Mouse (Mus musculus) midbrain, embryonic 11.5 days (tissue): ENCODE measurements around the gene Mtg2. TPM values are rescaled to one million over a fixed set of nuclear protein-coding genes. Genes with fewer than 3 reads are reported as not detected.

Experiments
- ATAC-seq: fragments of 200-750 bp; cut with Nextera tagmentation; 2 replicates; pipeline ENCODE4 v1.8.0; 2017; ENCODE audit warnings: moderate TSS enrichment, moderate library complexity; ENCODE audit not compliant: low FRiP score
- DNase-seq: peaks from one replicate; pipeline ENCODE4 v3.0.0; 2015; ENCODE audit warnings: low spot score; ENCODE audit errors: missing footprints
- H3K27ac ChIP-seq: fragments of 300-500 bp; sonication (generic); 2 replicates; pipeline ENCODE4 v1.5.1; 2014; ENCODE audit warnings: low read depth, low read length
- H3K27me3 ChIP-seq: fragments of 300-500 bp; sonication (generic); 2 replicates; pipeline ENCODE4 v1.6.1; 2014; ENCODE audit warnings: mild to moderate bottlenecking, low read length, moderate library complexity, mixed read lengths; ENCODE audit not compliant: control insufficient read depth, insufficient read depth
- H3K36me3 ChIP-seq: fragments of 300-500 bp; sonication (generic); 2 replicates; pipeline ENCODE4 v1.6.1; 2014; ENCODE audit warnings: mild to moderate bottlenecking, low read length, moderate library complexity, mixed read lengths; ENCODE audit not compliant: control insufficient read depth, insufficient read depth
- H3K4me1 ChIP-seq: fragments of 300-500 bp; sonication (generic); 2 replicates; pipeline ENCODE4 v1.6.1; 2014; ENCODE audit warnings: low read length; ENCODE audit not compliant: control insufficient read depth, insufficient read depth
- H3K4me2 ChIP-seq: fragments of 300-500 bp; sonication (generic); 2 replicates; pipeline ENCODE4 v1.6.1; 2014; ENCODE audit warnings: mild to moderate bottlenecking, moderate library complexity
- H3K4me3 ChIP-seq: fragments of 300-500 bp; sonication (generic); 2 replicates; pipeline ENCODE4 v1.5.1; 2014; ENCODE audit warnings: low read depth, low read length
- H3K9ac ChIP-seq: fragments of 300-500 bp; sonication (generic); 2 replicates; pipeline ENCODE4 v1.6.1; 2014; ENCODE audit warnings: low read length
- H3K9me3 ChIP-seq: fragments of 300-500 bp; sonication (generic); 2 replicates; pipeline ENCODE4 v1.6.1; 2016; ENCODE audit warnings: low read length; ENCODE audit not compliant: control insufficient read depth
- WGBS: fragments of 180-500 bp; shearing (Covaris S2); extraction: QIAGEN DNeasy Blood & Tissue Kit; methylation state at CpG from one replicate; pipeline ENCODE4 v1.1.7; 2014; 5-methylcytosine and 5-hydroxymethylcytosine counted together
- polyA plus RNA-seq: library from polyadenylated mRNA; unstranded; fragments of >200 nt; fragmentation: Nextera tagmentation; extraction: Ambion mirVana; gene quantifications from 2 replicates; pipeline ENCODE4 v1.2.1, GENCODE M21; 2014

Mtg2 gene
- polyA plus RNA-seq: 29.8 and 30.3 TPM in 2 replicates

DNA sequence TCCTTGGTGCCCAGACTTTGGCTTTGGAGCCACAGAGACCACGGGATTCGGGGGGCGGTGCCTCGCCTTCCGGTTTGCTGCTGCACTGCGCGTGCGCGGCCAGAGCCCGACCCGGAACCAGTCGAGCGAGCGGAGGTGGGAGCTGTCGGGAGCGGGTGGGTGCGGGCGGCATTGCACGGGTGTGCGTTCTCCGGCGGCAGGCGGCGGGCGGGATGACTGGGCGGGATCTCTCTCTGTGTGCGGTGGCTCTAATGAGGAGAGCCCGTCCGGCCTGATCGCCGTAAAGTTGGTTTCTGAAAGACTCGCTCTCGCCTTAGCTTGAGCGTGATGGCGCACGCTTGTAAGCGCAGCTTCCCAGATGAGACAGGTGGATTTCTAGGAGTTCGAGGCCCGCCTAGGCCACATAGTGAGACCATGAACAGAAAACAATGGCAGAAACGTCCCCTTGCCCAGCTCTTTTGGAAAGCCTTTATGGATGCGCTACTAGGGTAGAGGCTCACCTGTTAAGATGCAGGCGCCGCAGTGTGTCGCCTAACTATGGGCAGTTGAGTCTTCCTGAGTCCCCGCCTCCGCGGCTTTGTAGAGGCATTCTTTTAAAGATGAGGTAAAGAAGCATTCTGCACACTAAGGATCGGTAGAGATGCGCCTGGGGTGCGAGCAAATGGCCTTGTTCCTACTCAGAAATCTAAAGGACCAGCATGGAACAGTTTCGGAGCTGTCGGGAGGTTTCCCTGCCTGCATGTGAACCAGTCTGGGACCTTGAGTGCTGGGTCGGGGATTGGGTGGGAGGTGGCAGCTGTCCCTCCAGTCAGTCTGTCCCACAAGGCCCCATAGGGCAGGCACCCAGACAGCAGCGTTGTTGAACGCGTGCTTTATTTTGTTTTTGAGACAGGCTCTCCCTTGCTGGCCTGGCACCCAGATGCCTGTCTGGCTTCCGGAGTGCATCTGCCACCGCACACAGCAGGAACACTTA, at the start of gene Mtg2:
TSS of gene Mtg2 (plus strand) at position 108 of the 973 bp plus-strand sequence.
- DNase-seq (peak; percentile 99), ATAC-seq (peak; percentile 96)
- Histone ChIP-seq H3K36me3 (peaks cover 4% of the 10 kb centered on the region; the same call in 1 of the 2 replicates), H3K27me3 (no peaks in the 10 kb centered on the region), H3K9ac (peak within 1 kb of the TSS; percentile 87), H3K4me2 (peak within 1 kb of the TSS; percentile 95), H3K4me1 (peaks cover 8% of the 10 kb centered on the region), H3K9me3 (no peaks in the 10 kb centered on the region), H3K4me3 (peak within 1 kb of the TSS; percentile 75), H3K27ac (peak within 1 kb of the TSS; percentile 30; the same call in 1 of the 2 replicates)
- WGBS: 6% methylated on average over 58 of the region's 58 CpGs

DNA sequence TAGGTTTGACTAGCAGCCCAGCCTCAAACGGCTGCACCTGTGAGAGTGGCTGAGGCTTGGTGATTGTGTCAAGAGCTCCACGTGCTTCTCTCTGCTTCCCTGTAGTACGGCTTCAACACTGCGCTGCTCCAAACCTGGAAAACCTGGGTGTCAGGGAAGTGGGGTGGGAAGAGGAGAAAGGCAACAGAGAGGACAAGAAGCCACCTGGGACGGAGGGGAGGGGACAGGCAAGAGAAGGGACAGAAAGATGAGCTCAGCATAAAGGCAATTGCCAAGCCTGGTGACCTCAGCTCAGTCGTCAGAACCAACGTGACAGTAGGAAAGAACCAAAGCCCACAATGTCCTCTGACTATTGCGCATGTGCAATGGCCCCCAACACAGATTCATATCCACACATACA, 49.5 kb upstream of the Mtg2 start:
- no peak overlapping the region for H3K27ac ChIP-seq
- no peak for DNase-seq
- H3K4me2 ChIP-seq: no peak overlapping the region
- peaks cover 3% of the 10 kb centered on the region; the same call in 1 of the 2 replicates for H3K4me1 ChIP-seq
- WGBS: 84% methylated on average over 8 of the region's 8 CpGs
- no peak overlapping the region for H3K4me3 ChIP-seq
- peaks cover 2% of the 10 kb centered on the region; the same call in 1 of the 2 replicates for H3K27me3 ChIP-seq
- H3K36me3 ChIP-seq: no peaks in the 10 kb centered on the region
- no peaks in the 10 kb centered on the region for H3K9me3 ChIP-seq
- H3K9ac ChIP-seq: no peak overlapping the region
- ATAC-seq: no peak

DNA sequence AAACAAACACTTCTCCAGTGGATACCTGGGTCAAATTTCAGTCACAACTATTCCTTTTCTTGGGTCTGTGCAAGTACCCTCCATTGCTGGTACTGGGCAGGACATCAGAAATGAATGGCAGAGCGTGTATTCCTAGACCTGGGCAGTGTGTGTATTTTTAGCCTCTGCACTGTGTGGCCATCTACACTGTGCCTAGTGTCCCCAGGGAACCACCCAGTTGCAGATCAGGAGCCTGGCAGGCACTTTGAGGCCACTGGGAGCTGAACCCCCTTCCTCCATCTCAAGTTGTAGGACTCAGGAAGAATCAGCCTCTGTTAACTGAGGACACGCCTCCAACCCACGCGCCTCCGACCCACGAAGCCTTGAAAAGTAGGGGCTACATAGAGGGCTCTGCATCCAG, 47.6 kb upstream of the Mtg2 start:
- Histone ChIP-seq H3K36me3 (peaks cover 3% of the 10 kb centered on the region), H3K27ac (no peak overlapping the region), H3K9ac (no peak overlapping the region), H3K9me3 (no peaks in the 10 kb centered on the region), H3K4me2 (no peak overlapping the region), H3K27me3 (peaks cover 2% of the 10 kb centered on the region; the same call in 1 of the 2 replicates), H3K4me3 (no peak overlapping the region), H3K4me1 (peaks cover 19% of the 10 kb centered on the region)
- ATAC-seq: no peak
- WGBS: 70% methylated on average over 6 of the region's 6 CpGs
- no peak for DNase-seq

DNA sequence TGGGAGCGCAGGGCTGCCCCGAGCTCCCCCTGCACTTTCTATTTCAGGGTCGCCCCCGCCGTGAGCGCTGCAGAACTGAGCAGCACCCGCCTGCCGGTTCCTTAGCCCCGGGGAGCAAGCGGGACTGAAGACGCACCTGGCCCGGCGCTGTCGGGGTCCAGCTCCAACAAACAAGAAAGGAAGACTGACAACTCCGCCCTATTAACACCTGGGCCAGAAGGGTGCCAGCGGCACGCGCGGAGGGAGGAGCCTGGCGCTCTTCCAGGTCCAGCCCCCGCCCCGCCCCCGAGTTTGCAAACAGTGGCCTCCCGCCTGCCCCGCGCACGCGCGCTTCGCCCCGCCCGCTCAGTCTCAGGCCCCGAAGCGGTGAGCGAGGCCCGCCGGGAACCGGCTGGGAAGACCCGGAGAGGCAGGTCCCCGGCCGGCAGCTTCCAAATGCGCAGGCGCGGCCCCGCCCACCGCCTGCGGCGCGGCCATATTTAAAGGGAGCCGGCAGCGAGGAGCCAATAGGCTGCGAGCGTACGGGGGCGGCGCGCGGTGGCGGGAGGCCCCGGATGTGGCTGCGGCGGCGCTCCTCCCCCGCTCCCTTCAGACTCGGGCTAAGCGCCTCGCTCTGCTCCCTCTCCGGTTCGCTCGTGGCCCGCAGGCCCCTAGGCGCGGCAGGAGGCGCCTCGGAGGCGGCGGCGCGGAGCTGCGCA, 45.8 kb upstream of the Mtg2 start, which contains the start of gene Lsm14b:
TSS of gene Lsm14b (plus strand) at position 587 of the 698 bp plus-strand sequence.
- peak; percentile 96 for ATAC-seq
- Histone ChIP-seq H3K4me2 (peak within 1 kb of the TSS; percentile 83), H3K9ac (peak within 1 kb of the TSS; percentile 97), H3K36me3 (peaks cover 18% of the 10 kb centered on the region), H3K4me3 (peak within 1 kb of the TSS; percentile 100), H3K27ac (peak within 1 kb of the TSS; percentile 91), H3K27me3 (peaks cover 2% of the 10 kb centered on the region; the same call in 1 of the 2 replicates), H3K9me3 (no peaks in the 10 kb centered on the region), H3K4me1 (peaks cover 22% of the 10 kb centered on the region)
- peak; percentile 100 for DNase-seq
- under 1% methylated on average over 70 of the region's 80 CpGs for WGBS

DNA sequence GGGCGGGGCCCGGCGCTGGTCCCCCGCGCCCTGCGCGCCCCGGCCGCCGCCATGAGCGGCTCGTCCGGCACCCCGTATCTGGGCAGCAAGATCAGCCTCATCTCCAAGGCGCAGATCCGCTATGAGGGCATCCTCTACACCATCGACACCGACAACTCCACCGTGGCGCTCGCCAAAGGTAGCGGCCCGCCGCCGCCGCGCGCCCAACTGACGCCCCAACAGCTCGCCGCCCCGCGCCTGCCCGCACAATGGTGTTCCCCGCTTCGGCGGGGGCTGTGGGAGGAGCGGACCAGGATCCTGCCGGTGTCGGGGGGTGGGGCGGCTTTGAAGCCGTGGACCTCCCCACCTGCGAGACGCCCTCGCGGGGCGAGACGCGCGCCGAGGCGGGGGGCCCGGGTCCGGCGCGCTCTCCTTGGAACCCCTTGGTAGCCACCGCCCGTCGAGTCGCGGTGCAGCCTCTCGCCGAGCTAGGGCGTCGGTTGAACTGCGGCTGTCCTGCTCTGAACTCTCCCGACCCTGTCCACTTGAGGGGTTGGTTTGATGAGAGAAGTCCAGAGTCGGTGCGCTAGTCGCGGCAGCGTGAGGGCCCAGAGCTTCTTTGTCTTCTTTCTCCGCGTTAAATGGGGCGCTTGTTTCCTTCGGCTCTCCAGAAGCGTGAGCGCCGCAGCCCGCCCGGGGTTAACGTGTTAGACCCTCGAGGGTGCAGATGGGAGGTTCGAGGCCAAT, 45.1 kb upstream of the Mtg2 start:
- under 1% methylated on average over 80 of the region's 84 CpGs for WGBS
- Histone ChIP-seq H3K36me3 (peaks cover 19% of the 10 kb centered on the region), H3K27me3 (peaks cover 2% of the 10 kb centered on the region; the same call in 1 of the 2 replicates), H3K9ac (peak overlapping the region; percentile 97), H3K9me3 (no peaks in the 10 kb centered on the region), H3K4me3 (peak overlapping the region; percentile 100), H3K27ac (peak overlapping the region; percentile 91), H3K4me1 (peaks cover 22% of the 10 kb centered on the region), H3K4me2 (peak overlapping the region; percentile 83)
- no peak; the same call in 1 of the 2 replicates for ATAC-seq
- peak; percentile 95 for DNase-seq

DNA sequence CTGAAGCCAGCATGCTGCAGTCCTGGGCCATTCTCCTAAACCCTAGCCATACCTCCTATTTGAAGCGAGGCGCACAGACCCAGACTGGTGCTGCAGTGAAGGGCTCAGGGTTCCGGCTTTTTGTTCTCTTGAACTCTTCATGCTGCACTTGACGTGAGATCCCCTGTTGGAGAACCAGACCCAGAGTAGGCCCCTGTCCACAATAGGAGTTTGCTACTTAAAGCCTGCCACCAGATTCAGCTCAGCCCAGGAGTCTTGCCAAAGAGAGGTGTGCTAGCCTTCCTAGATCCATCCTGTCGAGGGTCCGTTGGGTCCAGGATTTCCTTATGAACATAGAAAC, 44.6 kb upstream of the Mtg2 start:
- H3K4me1 ChIP-seq: peaks cover 22% of the 10 kb centered on the region
- DNase-seq (peak; percentile 93), ATAC-seq (no peak)
- H3K27ac ChIP-seq: peak overlapping the region; percentile 91
- 5% methylated on average over 6 of the region's 6 CpGs for WGBS
- peak overlapping the region; percentile 83 for H3K4me2 ChIP-seq
- H3K36me3 ChIP-seq: peaks cover 23% of the 10 kb centered on the region
- H3K27me3 ChIP-seq: peaks cover 2% of the 10 kb centered on the region; the same call in 1 of the 2 replicates
- H3K4me3 ChIP-seq: peak overlapping the region; percentile 100
- peak overlapping the region; percentile 97 for H3K9ac ChIP-seq
- no peaks in the 10 kb centered on the region for H3K9me3 ChIP-seq

DNA sequence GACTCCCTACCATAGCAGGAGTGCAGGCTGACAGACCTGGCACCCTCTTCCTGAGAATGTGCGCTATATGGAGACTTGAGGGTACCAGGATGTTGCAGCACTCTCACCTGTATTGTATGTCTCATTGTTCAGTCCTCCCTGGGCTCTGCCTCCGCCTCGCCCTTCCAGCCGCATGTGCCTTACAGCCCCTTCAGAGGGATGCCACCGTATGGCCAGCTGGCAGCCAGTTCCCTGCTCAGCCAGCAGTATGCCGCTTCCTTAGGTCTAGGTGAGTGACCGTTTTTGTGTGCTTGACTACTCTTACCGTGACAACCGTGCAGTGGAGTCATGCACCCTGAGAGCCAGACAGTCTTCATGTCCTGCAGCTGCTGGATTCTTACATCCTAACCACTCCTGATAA, 42.6 kb upstream of the Mtg2 start:
- peak overlapping the region; percentile 100 for H3K4me3 ChIP-seq
- no peak for DNase-seq
- no peak for ATAC-seq
- H3K27me3 ChIP-seq: peaks cover 2% of the 10 kb centered on the region; the same call in 1 of the 2 replicates
- H3K4me1 ChIP-seq: peaks cover 22% of the 10 kb centered on the region
- H3K9me3 ChIP-seq: no peaks in the 10 kb centered on the region
- peak overlapping the region; percentile 83 for H3K4me2 ChIP-seq
- peaks cover 39% of the 10 kb centered on the region for H3K36me3 ChIP-seq
- H3K9ac ChIP-seq: no peak overlapping the region
- no peak overlapping the region for H3K27ac ChIP-seq
- WGBS: 89% methylated on average over 9 of the region's 9 CpGs

DNA sequence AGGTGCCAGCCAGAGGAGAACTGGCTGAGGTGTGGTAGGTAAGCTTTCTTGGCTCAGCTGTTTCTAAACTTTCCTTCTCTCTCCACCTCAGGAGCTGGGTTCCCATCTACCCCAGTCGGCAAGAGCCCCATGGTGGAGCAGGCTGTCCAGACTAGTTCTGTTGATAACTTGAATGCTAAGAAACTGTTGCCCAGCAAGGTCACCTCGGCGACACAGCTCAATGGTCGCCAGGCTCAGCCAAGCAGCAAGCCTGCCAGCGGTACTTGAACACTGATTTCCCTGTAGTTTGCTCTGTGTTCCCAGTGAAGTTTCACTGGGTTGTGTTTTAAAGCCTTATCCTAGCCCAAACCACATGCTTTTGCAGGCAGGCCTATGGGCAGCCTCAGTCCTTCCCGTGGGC, 39.1 kb upstream of the Mtg2 start:
- ATAC-seq (no peak), DNase-seq (no peak)
- Histone ChIP-seq H3K9ac (no peak overlapping the region), H3K4me3 (no peak overlapping the region), H3K27ac (no peak overlapping the region), H3K9me3 (no peaks in the 10 kb centered on the region), H3K27me3 (no peaks in the 10 kb centered on the region), H3K4me2 (no peak overlapping the region), H3K4me1 (peaks cover 17% of the 10 kb centered on the region), H3K36me3 (peaks cover 63% of the 10 kb centered on the region)
- 95% methylated on average over 6 of the region's 6 CpGs for WGBS
